Mouse (Mus musculus): ENCODE data around the gene 9530068E07Rik.

9530068E07Rik gene

GRCm38 (mm10) chr11:52395940-52396596 lies at the start of gene 9530068E07Rik:
9530068E07Rik (plus strand) TSS chr11:52396428.
- peak; percentile 96 for DNase-seq (ENCODE audit: low read depth, low spot score)

- DNase-seq (ENCODE audit: low read depth, low spot score): peak; percentile 97
Measured at GRCm38 (mm10) chr11:52346635-52347005, 49.6 kb upstream of the 9530068E07Rik start.

GRCm38 (mm10) chr11:52348156-52348555 lies 48.1 kb upstream of the 9530068E07Rik start:
- DNase-seq (ENCODE audit: low read depth, low spot score): no peak

- peak; percentile 67 for DNase-seq (ENCODE audit: low read depth, low spot score)
Measured at GRCm38 (mm10) chr11:52348724-52349123, 47.5 kb upstream of the 9530068E07Rik start.

- peak; percentile 77 for DNase-seq (ENCODE audit: low read depth, low spot score)
Measured at GRCm38 (mm10) chr11:52350924-52351323, 45.3 kb upstream of the 9530068E07Rik start.

GRCm38 (mm10) chr11:52352271-52352670 lies 44.0 kb upstream of the 9530068E07Rik start:
- DNase-seq (ENCODE audit: low read depth, low spot score): no peak

GRCm38 (mm10) chr11:52354644-52355043 lies 41.6 kb upstream of the 9530068E07Rik start:
- DNase-seq (ENCODE audit: low read depth, low spot score): peak; percentile 60

GRCm38 (mm10) chr11:52355601-52356000 lies 40.6 kb upstream of the 9530068E07Rik start:
- peak; percentile 56 for DNase-seq (ENCODE audit: low read depth, low spot score)

GRCm38 (mm10) chr11:52357091-52357490 lies 39.1 kb upstream of the 9530068E07Rik start:
- DNase-seq (ENCODE audit: low read depth, low spot score): peak; percentile 63

- peak; percentile 77 for DNase-seq (ENCODE audit: low read depth, low spot score)
Measured at GRCm38 (mm10) chr11:52358520-52358919, 37.7 kb upstream of the 9530068E07Rik start.

- DNase-seq (ENCODE audit: low read depth, low spot score): peak; percentile 93
Measured at GRCm38 (mm10) chr11:52359686-52360470, 36.4 kb upstream of the 9530068E07Rik start.

GRCm38 (mm10) chr11:52360471-52361277 lies 35.6 kb upstream of the 9530068E07Rik start, which contains the start of gene Vdac1:
Vdac1 (plus strand) TSS chr11:52360860.
- peak; percentile 92 for DNase-seq (ENCODE audit: low read depth, low spot score)

- no peak for DNase-seq (ENCODE audit: low read depth, low spot score)
Measured at GRCm38 (mm10) chr11:52361287-52361921, 34.8 kb upstream of the 9530068E07Rik start.

GRCm38 (mm10) chr11:52364376-52364775 lies 31.9 kb upstream of the 9530068E07Rik start:
- peak; percentile 66 for DNase-seq (ENCODE audit: low read depth, low spot score)

- DNase-seq (ENCODE audit: low read depth, low spot score): no peak
Measured at GRCm38 (mm10) chr11:52365143-52365542, 31.1 kb upstream of the 9530068E07Rik start.

- DNase-seq (ENCODE audit: low read depth, low spot score): no peak
Measured at GRCm38 (mm10) chr11:52366358-52366757, 29.9 kb upstream of the 9530068E07Rik start.

- no peak for DNase-seq (ENCODE audit: low read depth, low spot score)
Measured at GRCm38 (mm10) chr11:52368176-52368985, 27.8 kb upstream of the 9530068E07Rik start.

GRCm38 (mm10) chr11:52369252-52370134 lies 26.7 kb upstream of the 9530068E07Rik start:
- DNase-seq (ENCODE audit: low read depth, low spot score): no peak

- DNase-seq (ENCODE audit: low read depth, low spot score): peak; percentile 37
Measured at GRCm38 (mm10) chr11:52370135-52370452, 26.1 kb upstream of the 9530068E07Rik start.

GRCm38 (mm10) chr11:52370538-52370937 lies 25.7 kb upstream of the 9530068E07Rik start:
- DNase-seq (ENCODE audit: low read depth, low spot score): peak; percentile 80
